Mouse (Mus musculus) kidney, adult 9 months (tissue): ENCODE measurements around the gene Lhx4.

Source experiments
- DNase-seq: peaks from one replicate; pipeline ENCODE4 v3.0.0; 2022

The Lhx4 gene

GRCm38 (mm10) chr1:155698373-155699159 lies 52.9 kb downstream of the Lhx4 start:
- peak; percentile 5 for DNase-seq

GRCm38 (mm10) chr1:155693443-155693842 lies 58.0 kb downstream of the Lhx4 start:
- no peak for DNase-seq

GRCm38 (mm10) chr1:155693026-155693425 lies 58.5 kb downstream of the Lhx4 start:
- DNase-seq, result no peak

GRCm38 (mm10) chr1:155692230-155692629 lies 59.3 kb downstream of the Lhx4 start:
- no peak for DNase-seq

- DNase-seq, result no peak
These were observed 61.9 kb downstream of the Lhx4 start for GRCm38 (mm10) chr1:155689558-155689957.

GRCm38 (mm10) chr1:155689141-155689540 lies 62.3 kb downstream of the Lhx4 start:
- no peak for DNase-seq

- no peak for DNase-seq
These were observed 64.7 kb downstream of the Lhx4 start for GRCm38 (mm10) chr1:155686816-155687215.

- no peak for DNase-seq
These were observed 70.2 kb downstream of the Lhx4 start for GRCm38 (mm10) chr1:155681116-155681799.

GRCm38 (mm10) chr1:155675570-155675969 lies 75.9 kb downstream of the Lhx4 start:
- no peak for DNase-seq

- DNase-seq, result no peak
These were observed 87.5 kb downstream of the Lhx4 start for GRCm38 (mm10) chr1:155663994-155664393.

GRCm38 (mm10) chr1:155656321-155656720 lies 95.2 kb downstream of the Lhx4 start:
- no peak for DNase-seq

GRCm38 (mm10) chr1:155654961-155655360 lies 96.5 kb downstream of the Lhx4 start:
- DNase-seq, result no peak

- DNase-seq, result no peak
These were observed 101.2 kb downstream of the Lhx4 start for GRCm38 (mm10) chr1:155650121-155650846.
